Mouse (Mus musculus) bone marrow macrophage, adult 2 months (primary cell): Measurements from ENCODE around the gene Gpr85.

Experiments used
- CTCF ChIP-seq: IDR thresholded peaks from 2 replicates; pipeline ENCODE4 v1.5.1; 2012; ENCODE audit warnings: low read depth, mild to moderate bottlenecking, low read length, moderate library complexity
- POLR2A ChIP-seq: IDR thresholded peaks from 2 replicates; pipeline ENCODE4 v1.6.1; 2012; ENCODE audit warnings: mild to moderate bottlenecking, low read depth, low read length, borderline replicate concordance

DNA sequence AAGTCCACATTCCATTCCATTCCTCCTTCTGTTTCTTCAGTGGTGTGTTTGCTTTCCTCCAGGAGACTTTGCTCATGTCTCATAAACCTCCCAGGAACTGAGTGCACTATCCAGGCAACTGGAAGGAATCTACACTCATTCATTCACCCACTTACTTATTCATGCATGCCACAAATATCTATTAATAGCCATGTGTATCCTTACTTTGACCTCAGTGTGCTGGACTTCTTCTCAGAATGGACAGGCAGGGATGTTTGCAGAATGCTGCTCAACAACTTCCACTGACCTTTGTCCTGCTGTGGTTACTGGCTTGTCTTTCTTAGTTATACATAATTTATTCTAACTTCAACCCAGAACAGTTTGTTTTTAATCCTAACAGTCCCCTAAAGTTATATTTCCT lies 23.1 kb downstream of the Gpr85 start:
- no peak for TF ChIP-seq POLR2A
- no peak for TF ChIP-seq CTCF
